Mouse (Mus musculus) kidney, adult 2 months (tissue): ENCODE results near the gene Tmed5. TPM values are rescaled to one million over a fixed set of nuclear protein-coding genes. Genes with fewer than 3 reads are reported as not detected.
"Not testable (repeated sequence)": the region's sequence is repeated elsewhere in the genome, so short reads cannot be mapped to it uniquely, and the experiment has no call there.

Source experiments
- DNase-seq: peaks from one replicate; pipeline ENCODE4 v3.0.0; 2021
- H3K27ac ChIP-seq: fragments of 200-500 bp; 2 replicates; pipeline ENCODE4 v1.5.1; 2012; ENCODE audit warnings: low read depth, low read length, control low read depth, inconsistent platforms; ENCODE audit not compliant: insufficient read depth
- H3K27me3 ChIP-seq: fragments of 200-500 bp; replicated peaks from 2 replicates; pipeline ENCODE4 v1.6.1; 2012; ENCODE audit warnings: mild to moderate bottlenecking, moderate library complexity, low read length, inconsistent platforms; ENCODE audit not compliant: control insufficient read depth, insufficient read depth
- H3K36me3 ChIP-seq: fragments of 200-500 bp; 2 replicates; pipeline ENCODE4 v1.6.1; 2012; ENCODE audit warnings: mild to moderate bottlenecking, moderate library complexity, low read length, inconsistent platforms; ENCODE audit not compliant: control insufficient read depth, insufficient read depth
- H3K4me1 ChIP-seq: fragments of 200-500 bp; 2 replicates; pipeline ENCODE4 v1.6.1; 2011; ENCODE audit warnings: low read length; ENCODE audit not compliant: control insufficient read depth, insufficient read depth
- H3K4me3 ChIP-seq: fragments of 200-500 bp; 2 replicates; pipeline ENCODE4 v1.5.1; 2011; ENCODE audit warnings: mild to moderate bottlenecking, low read depth, low read length, control low read depth; ENCODE audit not compliant: insufficient read depth
- CTCF ChIP-seq: fragments of 200-500 bp; conservative IDR thresholded peaks from 2 replicates; pipeline ENCODE4 v1.5.1; 2011; ENCODE audit warnings: low read depth, mild to moderate bottlenecking, control low read depth, low read length, moderate library complexity, mixed read lengths; ENCODE audit not compliant: insufficient read depth, insufficient read length
- POLR2A ChIP-seq: fragments of 200-500 bp; IDR thresholded peaks from one replicate; pipeline ENCODE4 v1.6.1; 2011; ENCODE audit warnings: low read depth, low read length, control low read depth
- WGBS: fragments of 180-500 bp; shearing (Covaris S2); methylation state at CpG from one replicate; pipeline ENCODE4 v1.1.7; 2018; 5-methylcytosine and 5-hydroxymethylcytosine counted together
- polyA plus RNA-seq: library from polyadenylated mRNA; depleted of rRNA; stranded (reverse); fragments of >200 nt; gene quantifications from 2 replicates; pipeline ENCODE4 v1.2.3, GENCODE M21; 2012

Gene Tmed5
- polyA plus RNA-seq, 1 experiment: 39.7 TPM

DNA sequence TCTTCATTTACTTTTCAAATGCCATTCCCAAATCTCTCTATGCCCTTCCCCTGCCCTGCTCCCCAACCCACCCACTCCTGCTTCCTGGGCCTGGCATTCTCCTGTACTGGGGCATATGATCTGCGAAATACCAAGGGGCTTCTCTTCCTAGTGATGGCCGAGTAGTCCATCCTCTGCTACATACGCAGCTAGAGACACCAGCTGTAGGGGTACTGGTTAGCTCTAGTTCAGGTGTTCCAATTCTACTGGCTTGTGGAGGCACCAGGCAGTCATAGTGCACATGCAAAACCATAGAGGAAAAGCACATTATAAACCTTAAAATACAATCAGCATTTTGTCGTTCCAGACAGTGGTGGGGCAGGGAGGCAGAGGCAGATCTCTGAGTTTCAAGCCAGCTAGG, 14.7 kb downstream of the Tmed5 start:
- Histone ChIP-seq H3K27ac (no peak overlapping the region), H3K4me1 (no peaks in the 10 kb centered on the region), H3K4me3 (no peak overlapping the region), H3K27me3 (no peaks in the 10 kb centered on the region), H3K36me3 (no peaks in the 10 kb centered on the region)
- TF ChIP-seq POLR2A: no peak
- no peak for TF ChIP-seq CTCF
- no peak for DNase-seq
- 96% methylated on average over 4 of the region's 4 CpGs for WGBS

DNA sequence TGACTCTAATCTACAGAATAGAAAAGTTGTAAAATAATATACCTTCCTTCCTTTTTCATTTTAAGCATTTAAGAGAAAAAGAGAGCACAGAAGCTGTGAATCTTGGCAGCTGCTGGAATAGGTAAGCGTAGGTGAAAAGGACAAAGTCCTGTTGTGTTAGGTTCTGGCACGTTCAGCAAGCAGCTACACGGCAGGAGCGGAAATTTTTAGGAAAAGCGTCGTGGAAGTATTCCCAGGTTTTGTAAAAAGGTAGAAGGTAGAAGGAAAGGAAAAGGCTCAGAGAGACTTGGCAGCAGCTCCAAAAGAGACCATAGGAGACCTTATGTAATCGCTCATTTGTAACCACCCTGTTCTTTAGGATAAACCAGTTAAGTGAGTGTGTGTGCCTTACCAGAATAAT, 23.1 kb downstream of the Tmed5 start:
- 69% methylated on average over 7 of the region's 7 CpGs for WGBS

DNA sequence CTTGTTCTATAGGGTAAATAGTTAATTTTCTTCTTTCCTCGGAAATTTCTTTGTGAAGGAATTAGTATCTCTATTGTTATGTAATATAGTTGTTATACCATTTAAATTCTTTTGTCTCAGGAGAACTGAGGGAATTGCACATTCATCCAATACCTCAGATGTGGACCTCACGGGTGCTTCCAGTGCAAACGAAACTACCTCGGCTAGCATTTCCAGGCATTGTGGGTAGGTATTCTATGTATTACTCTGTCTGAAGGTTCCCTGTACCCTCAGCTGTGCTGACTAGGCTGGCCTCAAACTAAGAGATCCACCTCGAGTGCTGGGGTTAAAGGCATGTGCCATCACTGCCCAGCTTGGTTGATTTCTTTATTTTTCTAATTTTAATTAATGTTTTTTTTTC, 28.1 kb downstream of the Tmed5 start:
- TF ChIP-seq CTCF (no peak), POLR2A (no peak)
- H3K27me3 ChIP-seq: no peaks in the 10 kb centered on the region
- H3K27ac ChIP-seq: no peak overlapping the region
- H3K4me3 ChIP-seq: no peak overlapping the region
- WGBS: 85% methylated on average over 5 of the region's 5 CpGs
- no peak for DNase-seq
- no peaks in the 10 kb centered on the region for H3K4me1 ChIP-seq
- H3K36me3 ChIP-seq: peaks cover 5% of the 10 kb centered on the region

More for the DNA sequence above, 23.1 kb downstream of the Tmed5 start:
- peak; percentile 54 for DNase-seq
- H3K4me3 ChIP-seq: no peak overlapping the region
- H3K36me3 ChIP-seq: peaks cover under 1% of the 10 kb centered on the region
- TF ChIP-seq POLR2A (no peak), CTCF (no peak)
- H3K27me3 ChIP-seq: no peaks in the 10 kb centered on the region
- H3K27ac ChIP-seq: no peak overlapping the region
- H3K4me1 ChIP-seq: no peaks in the 10 kb centered on the region

DNA sequence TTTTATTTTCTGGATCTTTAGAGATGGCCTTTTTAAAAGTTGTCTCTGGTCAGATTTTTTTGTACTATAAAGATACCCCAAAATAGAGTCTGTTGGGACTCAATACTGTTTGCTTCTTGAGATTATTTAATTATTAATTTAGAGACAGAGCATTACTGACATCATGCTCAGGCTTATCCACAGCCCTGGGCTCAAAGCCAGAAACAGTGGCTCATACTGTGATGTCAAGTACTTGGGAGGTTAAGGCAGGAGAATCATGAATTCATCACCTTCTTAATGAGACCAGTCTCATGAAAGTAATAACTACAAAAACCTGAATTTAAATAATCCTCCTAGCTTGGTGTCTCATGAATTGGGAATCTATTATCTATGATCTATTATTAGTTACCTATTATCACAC, 32.2 kb downstream of the Tmed5 start:
- Histone ChIP-seq H3K27ac (no peak overlapping the region), H3K4me3 (no peak overlapping the region), H3K27me3 (no peaks in the 10 kb centered on the region), H3K36me3 (peaks cover 5% of the 10 kb centered on the region), H3K4me1 (no peaks in the 10 kb centered on the region)
- DNase-seq: no peak
- TF ChIP-seq POLR2A: no peak
- no peak for TF ChIP-seq CTCF

DNA sequence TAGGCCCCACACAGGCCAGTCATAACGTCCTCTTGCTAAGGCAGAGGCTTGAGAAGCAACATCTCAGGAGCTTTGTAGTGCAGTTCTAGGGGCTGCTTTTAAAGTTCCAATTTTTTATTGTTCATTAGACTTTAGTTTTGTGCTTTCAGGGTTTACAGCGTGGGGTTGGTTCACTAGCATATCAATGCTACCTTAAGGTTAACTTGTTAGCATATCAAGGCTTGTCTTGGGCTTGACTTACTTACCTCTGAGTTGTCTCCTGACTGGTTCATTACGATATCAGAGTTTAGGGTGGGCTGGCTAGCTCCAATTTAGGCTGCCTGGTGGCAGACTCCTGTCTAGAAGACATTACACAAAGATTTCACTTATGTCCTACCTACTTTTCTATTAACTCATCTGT, 34.7 kb downstream of the Tmed5 start:
- H3K27me3 ChIP-seq: no peaks in the 10 kb centered on the region
- TF ChIP-seq CTCF (no peak), POLR2A (no peak)
- peaks cover 4% of the 10 kb centered on the region for H3K36me3 ChIP-seq
- H3K27ac ChIP-seq: no peak overlapping the region
- 94% methylated on average over 3 of the region's 3 CpGs for WGBS
- no peak for DNase-seq
- H3K4me3 ChIP-seq: no peak overlapping the region
- H3K4me1 ChIP-seq: no peaks in the 10 kb centered on the region

DNA sequence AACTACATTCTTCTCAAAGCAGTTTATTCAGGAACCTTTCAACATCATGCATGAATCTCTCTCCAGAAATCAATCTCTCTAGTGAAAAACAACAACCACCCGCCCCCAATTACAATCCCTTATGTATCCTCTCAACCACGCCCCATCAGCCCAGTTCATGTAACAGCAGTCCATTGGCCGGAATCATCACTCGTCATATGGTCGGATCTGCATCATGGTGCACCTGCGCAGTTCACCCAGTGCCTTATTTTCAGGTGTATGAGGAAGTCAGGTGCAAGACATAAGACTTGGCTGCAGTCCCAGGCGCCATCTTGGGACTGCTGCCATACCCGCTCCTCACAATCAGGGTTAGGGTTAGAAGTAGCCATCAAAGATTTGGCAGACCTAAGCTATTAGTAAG, 39.7 kb downstream of the Tmed5 start:
- H3K4me3 ChIP-seq, H3K36me3 ChIP-seq, H3K4me1 ChIP-seq, H3K27me3 ChIP-seq, H3K27ac ChIP-seq, DNase-seq: not testable (repeated sequence)
- WGBS: 97% methylated on average over 8 of the region's 8 CpGs

DNA sequence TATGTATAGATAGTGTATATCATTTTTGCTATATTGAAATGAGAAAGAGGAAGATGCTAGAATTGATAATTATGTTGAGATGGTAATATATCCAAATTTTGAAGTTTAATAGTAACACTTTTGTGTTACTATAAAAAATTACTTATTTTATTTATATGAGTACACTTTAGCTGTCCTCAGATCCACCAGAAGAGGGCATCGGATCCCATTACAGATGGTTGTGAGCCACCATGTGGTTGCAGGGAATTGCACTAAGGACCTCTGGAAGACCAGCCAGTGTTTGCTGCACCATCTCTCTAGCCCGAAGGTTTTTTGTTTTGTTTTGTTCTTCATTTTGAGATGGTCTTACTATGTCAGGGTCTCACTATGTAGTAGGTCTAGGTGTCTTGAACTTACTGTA, 47.0 kb downstream of the Tmed5 start:
- no peak overlapping the region for H3K27ac ChIP-seq
- no peak overlapping the region for H3K4me3 ChIP-seq
- H3K4me1 ChIP-seq: no peaks in the 10 kb centered on the region
- H3K27me3 ChIP-seq: no peaks in the 10 kb centered on the region
- 0 out of 2 replicates have a peak, but pooled peaks have one; percentile 21 for TF ChIP-seq CTCF
- TF ChIP-seq POLR2A: no peak
- DNase-seq: no peak
- H3K36me3 ChIP-seq: peaks cover 2% of the 10 kb centered on the region; the same call in 1 of the 2 replicates
- WGBS: 96% methylated on average over 2 of the region's 2 CpGs

DNA sequence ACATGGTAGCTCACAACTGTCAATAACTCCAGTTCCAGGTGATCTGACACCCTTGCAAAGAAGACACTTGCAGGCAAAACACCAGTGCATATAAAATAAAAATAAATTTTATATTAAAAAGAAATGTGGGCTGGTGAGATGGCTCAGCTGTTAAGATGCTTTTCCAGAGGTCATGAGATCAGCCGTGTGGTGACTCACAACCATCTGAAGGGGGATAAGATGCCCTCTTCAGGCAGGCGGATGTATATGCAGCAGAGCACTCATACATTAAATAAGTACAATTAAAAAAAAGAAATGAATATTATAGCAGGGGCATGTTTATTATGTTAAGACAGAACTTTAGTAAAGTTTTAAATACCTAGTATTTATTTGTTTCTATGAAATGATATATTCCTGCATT, 50.0 kb downstream of the Tmed5 start:
- Histone ChIP-seq H3K4me1 (no peaks in the 10 kb centered on the region; the same call in 1 of the 2 replicates), H3K27ac (no peak overlapping the region), H3K27me3 (no peaks in the 10 kb centered on the region), H3K36me3 (no peaks in the 10 kb centered on the region; the same call in 1 of the 2 replicates), H3K4me3 (no peak overlapping the region)
- TF ChIP-seq CTCF: peak; percentile 36; the same call in 1 of the 2 replicates
- no peak for TF ChIP-seq POLR2A
- WGBS: 42% methylated on average over 2 of the region's 2 CpGs
- DNase-seq: no peak
